In genomic region chr13:35383000-35383623, GRCm38 (mm10) we compare ENCODE assay signal across 10 mouse cellular contexts.
DNase-seq lines count a peak whose midpoint lies in the region; ATAC-seq and TF ChIP-seq lines count a peak whose summit lies in the region.
"Had no signal": no experiment of that assay in that cellular context is flagged by ENCODE, and none has a peak within 500 bp of the region (broad histone marks: within the 10 kb centered on the region; RNA-seq: fewer than 3 reads in every experiment).

No protein-coding gene starts in this region.

- no peak for TF ChIP-seq POLR2A in CH12.LX (IDR thresholded peaks at IDR 0.05; ENCODE audit: low read depth, low read length)

- no peak for TF ChIP-seq CTCF in CH12.LX (conservative IDR thresholded peaks at IDR 0.05 in 1 of 2, IDR thresholded peaks at IDR 0.05 in 1 of 2; ENCODE audit: low read depth in 2 of 2, low read length in 2 of 2)

- H3K4me3 ChIP-seq in heart, embryonic 10.5 days, result peak overlapping the region; percentile 41
- H3K4me3 ChIP-seq in CH12.LX (replicated peaks in 1 of 3; ENCODE audit: low read depth in 2 of 3, low read length in 2 of 3, poor library complexity in 1 of 3), result peak overlapping the region in 1 of 3 experiments; percentile 15
- H3K4me3 ChIP-seq in midbrain, embryonic 16.5 days (ENCODE audit: low read depth, low read length), result no peak overlapping the region

- dilution Hi-C loops in CH12.LX (cut with MboI; ENCODE audit: extremely low pct_ligation_motif_present, extremely low pct_unique_long_range_greater_than_20kb, low sequenced_read_pairs), result no loop called here

- H3K9me3 ChIP-seq in heart, embryonic 10.5 days, result no peaks in the 10 kb centered on the region
- H3K9me3 ChIP-seq in CH12.LX (replicated peaks; ENCODE audit: low read length), result no peaks in the 10 kb centered on the region
- H3K9me3 ChIP-seq in midbrain, embryonic 16.5 days (replicated peaks; ENCODE audit: control insufficient read depth, low read length, poor library complexity, severe bottlenecking), result no peaks in the 10 kb centered on the region

- TF ChIP-seq EP300 in CH12.LX (IDR thresholded peaks at IDR 0.05; ENCODE audit: low read length), result no peak

- peak overlapping the region; percentile 45 for H3K9ac ChIP-seq in CH12.LX (ENCODE audit: insufficient read depth, low read depth)
- no peak overlapping the region for H3K9ac ChIP-seq in midbrain, embryonic 16.5 days (ENCODE audit: low read depth, low read length)

- intact Hi-C loops in heart, postnatal 36 days (cut with DNase I), result loop anchor here (5.0 kb wide), 1 partner anchor 219 kb away; no protein-coding TSS in a partner anchor

- H3K27me3 ChIP-seq in heart, embryonic 10.5 days (ENCODE audit: insufficient read depth, poor library complexity, severe bottlenecking), result no peaks in the 10 kb centered on the region
- H3K27me3 ChIP-seq in CH12.LX (replicated peaks), result no peaks in the 10 kb centered on the region
- no peaks in the 10 kb centered on the region for H3K27me3 ChIP-seq in midbrain, embryonic 16.5 days (ENCODE audit: control insufficient read depth, insufficient read depth, low read depth, low read length)

- H3K4me2 ChIP-seq in CH12.LX (ENCODE audit: insufficient read depth, low read depth, poor library complexity, severe bottlenecking), result peak overlapping the region; percentile 34; the same call in 1 of the 2 replicates
- no peak overlapping the region for H3K4me2 ChIP-seq in midbrain, embryonic 16.5 days (ENCODE audit: low read length)

- 11% methylated on average over 12 of the region's 12 CpGs for WGBS in heart, embryonic 10.5 days
- 50% methylated on average over 12 of the region's 12 CpGs for WGBS in midbrain, embryonic 16.5 days

- no peaks in the 10 kb centered on the region for H3K36me3 ChIP-seq in heart, embryonic 10.5 days
- no peaks in the 10 kb centered on the region for H3K36me3 ChIP-seq in CH12.LX (replicated peaks in 1 of 2; ENCODE audit: control insufficient read depth in 1 of 2, insufficient read depth in 1 of 2, low read length in 1 of 2)
- H3K36me3 ChIP-seq in midbrain, embryonic 16.5 days (ENCODE audit: control insufficient read depth, insufficient read depth, low read length), result no peaks in the 10 kb centered on the region

- TF ChIP-seq RAD21 in CH12.LX (IDR thresholded peaks at IDR 0.05; ENCODE audit: low read depth, low read length), result no peak

- no peak for DNase-seq in heart, embryonic 10.5 days (ENCODE audit: low spot score)
- no peak for DNase-seq in heart, postnatal 36 days
- DNase-seq in CH12.LX (ENCODE audit: extremely low read depth), result peak; percentile 60
- DNase-seq in embryo, embryonic 9.5 days (ENCODE audit: extremely low spot score), result peak; percentile 15
- DNase-seq in kidney, postnatal 25 days, result peak; percentile 4 to 38
- DNase-seq in natural killer cell, adult 2 months (ENCODE audit: low spot score in 2 of 2), result no peak
- DNase-seq in adrenal gland, postnatal 14 days, result no peak

- H3K79me2 ChIP-seq in CH12.LX (replicated peaks; ENCODE audit: control insufficient read depth, extremely low read depth, insufficient read depth, poor library complexity, severe bottlenecking), result no peaks in the 10 kb centered on the region

- in situ Hi-C loops in CH12.LX (cut with MboI; ENCODE audit: low pct_ligation_motif_present, low pct_unique_long_range_greater_than_20kb, low sequenced_read_pairs), result no loop called here

- peaks cover 21% of the 10 kb centered on the region for H3K4me1 ChIP-seq in heart, embryonic 10.5 days
- peaks cover 32 to 83% of the 10 kb centered on the region in 2 experiments for H3K4me1 ChIP-seq in CH12.LX (ENCODE audit: control insufficient read depth in 1 of 2, insufficient read depth in 2 of 2)
- H3K4me1 ChIP-seq in midbrain, embryonic 16.5 days (ENCODE audit: control insufficient read depth, insufficient read depth, low read length), result no peaks in the 10 kb centered on the region

- no peak for ATAC-seq in midbrain, embryonic 16.5 days
- ATAC-seq: CD4-positive, CD25-positive, alpha-beta regulatory T cell, adult 4 months had no signal

- peak overlapping the region; percentile 87 for H3K27ac ChIP-seq in heart, embryonic 10.5 days
- H3K27ac ChIP-seq in CH12.LX (ENCODE audit: insufficient read depth, low read depth), result peak overlapping the region; percentile 90
- H3K27ac ChIP-seq in midbrain, embryonic 16.5 days (ENCODE audit: low read length), result no peak overlapping the region
- H3K27ac ChIP-seq: macrophage had no signal

TF ChIP-seq in CH12.LX, 34 proteins besides CTCF, POLR2A, EP300 and RAD21:
- TF ChIP-seq JUN (IDR thresholded peaks at IDR 0.05; ENCODE audit: insufficient read depth, low read depth, low read length), result peak; percentile 23; the same call in 1 of the 2 replicates
- TF ChIP-seq ELF1 (IDR thresholded peaks at IDR 0.05; ENCODE audit: low read depth, low read length), result 0 out of 2 replicates have a peak, but pooled peaks have one; percentile 14
- no peak for TF ChIP-seq MXI1 (IDR thresholded peaks at IDR 0.05; ENCODE audit: low read depth, low read length)
- TF ChIP-seq ZC3H11A (IDR thresholded peaks at IDR 0.05; ENCODE audit: low read depth, low read length), result no peak
TF ChIP-seq in CH12.LX: peak in this region for 2.

Comparison
In these comparisons a context has a peak if more than half of its experiments do, and no peak if none do; other contexts are left out.
1. DNase-seq: peak in CH12.LX (single experiment), embryo, embryonic 9.5 days (single experiment) and kidney, postnatal 25 days (2 of 2); none in heart, embryonic 10.5 days (single experiment), heart, postnatal 36 days (0 of 2), natural killer cell, adult 2 months (0 of 2) and adrenal gland, postnatal 14 days (single experiment).